Mouse (Mus musculus) G1E (cell line): ENCODE measurements around the gene Hoxb2. TPM values are rescaled to one million over a fixed set of nuclear protein-coding genes. Genes with fewer than 3 reads are reported as not detected.

Source experiments
- ATAC-seq: 2 replicates; pipeline ENCODE4 v1.8.0; 2016; ENCODE audit warnings: mild to moderate bottlenecking; ENCODE audit not compliant: insufficient number of reproducible peaks, poor library complexity, low FRiP score, severe bottlenecking; ENCODE audit errors: extremely low read depth
- DNase-seq: peaks from one replicate; pipeline ENCODE4 v3.0.0; 2012; ENCODE audit warnings: low spot score
- H3K27me3 ChIP-seq: 2 replicates; pipeline ENCODE4 v1.6.1; 2012; ENCODE audit warnings: mild to moderate bottlenecking, low read length, inconsistent platforms; ENCODE audit not compliant: insufficient read depth
- H3K36me3 ChIP-seq: replicated peaks from 2 replicates; pipeline ENCODE3; 2012; ENCODE audit warnings: mild to moderate bottlenecking, inconsistent platforms
- H3K4me1 ChIP-seq: 2 replicates; pipeline ENCODE4 v1.6.1; 2012; ENCODE audit warnings: low read depth, low read length, inconsistent platforms, mixed read lengths; ENCODE audit not compliant: insufficient read depth
- H3K4me3 ChIP-seq: 2 replicates; pipeline ENCODE4 v1.5.1; 2012; ENCODE audit warnings: low read depth, mild to moderate bottlenecking, inconsistent platforms, low read length, moderate library complexity, mixed read lengths
- H3K9me3 ChIP-seq: replicated peaks from 2 replicates; pipeline ENCODE4 v1.6.1; 2012; ENCODE audit warnings: inconsistent platforms
- CTCF ChIP-seq: IDR thresholded peaks from 2 replicates; pipeline ENCODE4 v1.5.1; 2012; ENCODE audit warnings: low read depth, low read length, inconsistent platforms, mixed read lengths
- GATA1 ChIP-seq: IDR thresholded peaks from 2 replicates; pipeline ENCODE4 v1.6.1; 2012; ENCODE audit warnings: borderline replicate concordance, low read length, inconsistent platforms, mixed read lengths
- GATA2 ChIP-seq: IDR thresholded peaks from 2 replicates; pipeline ENCODE4 v1.6.1; 2012; ENCODE audit warnings: low read depth, low read length, inconsistent platforms, borderline replicate concordance
- POLR2AphosphoS5 ChIP-seq: IDR thresholded peaks from 2 replicates; pipeline ENCODE4 v1.6.1; 2012; ENCODE audit warnings: low read depth, low read length, inconsistent platforms; ENCODE audit not compliant: insufficient replicate concordance
- TAL1 ChIP-seq: conservative IDR thresholded peaks from 2 replicates; pipeline ENCODE4 v1.6.1; 2012; ENCODE audit warnings: low read depth, low read length, inconsistent platforms, mixed read lengths
- polyA plus RNA-seq: library from polyadenylated mRNA; stranded (reverse); fragments of >175 nt; gene quantifications from 2 replicates; pipeline ENCODE4 v1.2.3, GENCODE M21; 2012
- total RNA-seq, 2 experiments: library from RNA; stranded (forward) in 1 of 2; stranded (reverse) in 1 of 2; fragments of 200-1000 nt in 1 of 2; fragments of >200 nt in 1 of 2; fragmentation: Nextera tagmentation in 1 of 2; gene quantifications; 2 replicates each; pipeline ENCODE4 v1.2.3; 2014 to 2017

Hoxb2 gene
- total and polyA plus RNA-seq, 3 experiments: 0.11 TPM; not detected in 2

DNA sequence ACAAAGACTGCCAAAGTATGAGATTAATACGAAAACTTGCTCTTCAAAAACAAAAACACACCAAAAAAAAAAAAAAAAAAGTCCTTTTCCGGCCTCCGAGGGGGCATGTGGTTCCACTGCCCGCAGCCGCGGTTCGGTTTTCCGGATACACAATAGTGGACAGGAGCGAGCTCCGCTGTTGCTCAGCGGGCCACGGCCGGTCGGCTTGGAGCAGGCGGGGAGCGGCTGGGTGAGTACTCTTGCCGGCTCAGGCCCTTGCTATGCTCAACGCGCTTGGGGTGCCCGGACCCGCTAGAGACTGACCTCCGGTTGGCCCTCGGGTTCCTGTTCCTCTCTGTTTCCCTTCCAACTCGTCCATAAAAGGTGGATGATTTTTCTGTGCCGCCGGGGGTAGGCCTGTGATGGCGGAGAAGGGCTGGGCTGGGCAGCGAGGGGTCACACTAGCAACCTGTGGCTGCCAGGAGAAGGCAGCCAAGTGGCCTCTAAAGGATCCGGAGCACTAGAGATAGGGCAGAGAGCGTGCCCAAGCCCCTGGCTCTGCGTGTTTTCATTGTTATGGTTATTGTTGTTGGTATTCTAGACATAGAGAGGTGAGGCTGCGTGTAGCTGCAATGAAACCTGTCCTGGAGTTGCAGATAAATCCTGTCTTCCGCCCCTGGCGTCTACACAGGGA is 35.5 kb upstream of the Hoxb2 start:
- Histone ChIP-seq H3K36me3 (no peaks in the 10 kb centered on the region), H3K27me3 (peaks cover 57% of the 10 kb centered on the region), H3K4me3 (no peak overlapping the region), H3K4me1 (peaks cover 2% of the 10 kb centered on the region; the same call in 1 of the 2 replicates), H3K9me3 (no peaks in the 10 kb centered on the region)
- DNase-seq (no peak), ATAC-seq (no peak)
- TF ChIP-seq TAL1 (no peak), GATA2 (no peak), GATA1 (no peak), POLR2AphosphoS5 (no peak), CTCF (no peak)

DNA sequence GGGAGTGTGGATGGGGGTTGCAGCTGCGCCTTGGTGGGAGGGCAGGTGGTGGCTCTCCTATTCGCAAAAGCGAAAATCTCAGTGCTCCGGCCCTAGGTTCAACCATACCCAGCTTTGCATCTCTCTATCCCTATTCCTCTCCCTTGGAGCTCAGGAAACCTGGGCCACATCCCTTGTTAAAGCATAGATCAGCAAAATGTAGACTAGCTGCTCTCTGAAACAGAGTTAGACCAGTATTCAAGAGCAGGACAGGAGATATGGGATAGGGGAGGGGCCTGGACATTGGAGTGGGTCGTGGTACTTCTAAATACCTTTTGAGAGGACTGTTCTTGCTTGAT is 35.0 kb upstream of the Hoxb2 start:
- Histone ChIP-seq H3K36me3 (no peaks in the 10 kb centered on the region), H3K4me1 (peaks cover 2% of the 10 kb centered on the region; the same call in 1 of the 2 replicates), H3K9me3 (no peaks in the 10 kb centered on the region), H3K4me3 (no peak overlapping the region), H3K27me3 (peaks cover 58% of the 10 kb centered on the region)
- DNase-seq (no peak), ATAC-seq (no peak)
- no peak for TF ChIP-seq GATA2
- no peak for TF ChIP-seq GATA1
- no peak for TF ChIP-seq POLR2AphosphoS5
- TF ChIP-seq CTCF: no peak
- TF ChIP-seq TAL1: no peak

DNA sequence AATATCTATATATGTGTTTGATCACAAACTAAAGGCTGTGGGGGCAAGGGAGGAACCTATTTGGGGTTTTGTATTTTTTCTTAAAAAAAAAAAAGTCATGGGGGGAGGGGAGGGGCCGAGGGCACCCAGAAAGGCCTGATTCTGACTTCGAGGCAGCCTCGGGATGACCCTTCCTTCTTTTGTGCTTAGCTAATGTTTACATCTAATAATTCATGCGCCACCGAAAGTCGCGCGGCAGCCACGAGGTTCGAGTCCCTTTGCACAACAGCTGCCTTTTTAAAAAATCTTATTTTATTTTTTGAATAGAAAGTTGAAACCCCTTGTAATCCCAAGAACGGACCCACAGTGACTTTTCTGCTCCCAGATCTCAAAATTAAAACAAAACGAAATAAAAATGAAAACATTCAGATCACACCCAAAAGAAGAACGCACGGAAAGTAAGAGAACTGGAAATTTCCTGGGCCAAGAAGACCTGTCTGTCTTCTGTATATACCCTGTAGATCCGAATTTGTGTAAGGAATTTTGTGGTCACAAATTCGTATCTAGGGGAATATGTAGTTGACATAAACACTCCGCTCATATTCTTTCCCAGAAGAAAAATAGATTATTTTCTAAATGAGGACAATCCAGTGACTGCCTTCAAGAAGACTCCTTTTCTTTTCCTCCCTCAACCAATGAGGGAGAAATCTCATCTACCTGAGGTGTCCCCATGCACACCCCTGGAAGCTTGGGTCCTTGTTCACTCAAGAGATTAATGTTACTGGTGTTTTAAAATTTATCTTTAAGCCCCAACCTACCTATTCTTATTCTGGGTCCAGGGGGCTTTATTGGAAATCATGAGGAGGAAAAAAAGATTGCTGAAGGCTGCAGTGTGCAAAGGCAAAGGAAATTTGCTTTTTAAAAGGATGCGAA is 33.4 kb upstream of the Hoxb2 start:
- DNase-seq (no peak), ATAC-seq (no peak)
- TF ChIP-seq TAL1 (no peak), GATA1 (no peak)
- Histone ChIP-seq H3K4me1 (no peaks in the 10 kb centered on the region), H3K4me3 (no peak overlapping the region), H3K9me3 (no peaks in the 10 kb centered on the region), H3K36me3 (no peaks in the 10 kb centered on the region), H3K27me3 (peaks cover 52% of the 10 kb centered on the region)

DNA sequence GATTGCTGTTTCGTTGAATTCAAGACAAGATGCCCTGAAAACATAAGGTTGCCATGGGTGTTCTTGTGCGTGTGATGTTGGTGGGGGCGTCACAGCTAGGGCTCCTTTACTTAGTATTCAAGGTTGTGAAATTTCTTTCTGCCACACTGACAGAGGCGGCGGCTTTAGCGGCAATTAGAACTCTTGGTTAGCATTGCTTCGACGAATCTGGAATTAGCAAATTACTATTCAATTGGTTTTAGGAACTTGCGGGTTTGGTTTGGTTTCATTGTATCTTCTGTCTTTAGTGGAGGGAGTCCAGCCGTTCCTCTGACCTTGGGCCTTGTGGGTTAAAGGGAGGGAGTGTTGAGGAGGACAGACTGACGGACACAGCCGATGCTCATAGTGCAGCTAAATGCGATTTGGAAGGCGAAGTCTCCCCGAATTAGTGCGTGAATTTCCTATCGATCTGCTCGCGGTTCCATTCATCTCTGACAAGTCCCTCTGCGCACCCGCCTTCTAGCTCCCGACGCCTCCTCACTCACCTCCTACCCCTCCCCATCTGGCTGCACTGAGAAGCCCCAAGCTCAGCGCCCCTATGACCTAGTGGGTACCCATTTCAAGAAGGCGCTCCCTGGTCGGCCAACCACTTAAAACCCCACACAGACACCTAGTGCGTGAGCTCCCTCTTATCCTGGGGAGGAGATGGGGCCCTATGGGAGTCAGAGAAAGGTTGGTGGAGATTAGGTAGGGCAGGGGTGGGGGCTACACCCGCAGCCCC is 32.5 kb upstream of the Hoxb2 start, which contains the start of gene Hoxb4:
Hoxb4 (plus strand) TSS at position 660 of the 760 bp plus-strand sequence.
- Histone ChIP-seq H3K27me3 (peaks cover 50% of the 10 kb centered on the region), H3K4me1 (no peaks in the 10 kb centered on the region), H3K9me3 (no peaks in the 10 kb centered on the region), H3K4me3 (no peak within 1 kb of the TSS), H3K36me3 (no peaks in the 10 kb centered on the region)
- ATAC-seq: no peak
- no peak for DNase-seq
- no peak for TF ChIP-seq TAL1
- no peak for TF ChIP-seq CTCF
- TF ChIP-seq POLR2AphosphoS5: no peak
- no peak for TF ChIP-seq GATA2
- TF ChIP-seq GATA1: no peak

DNA sequence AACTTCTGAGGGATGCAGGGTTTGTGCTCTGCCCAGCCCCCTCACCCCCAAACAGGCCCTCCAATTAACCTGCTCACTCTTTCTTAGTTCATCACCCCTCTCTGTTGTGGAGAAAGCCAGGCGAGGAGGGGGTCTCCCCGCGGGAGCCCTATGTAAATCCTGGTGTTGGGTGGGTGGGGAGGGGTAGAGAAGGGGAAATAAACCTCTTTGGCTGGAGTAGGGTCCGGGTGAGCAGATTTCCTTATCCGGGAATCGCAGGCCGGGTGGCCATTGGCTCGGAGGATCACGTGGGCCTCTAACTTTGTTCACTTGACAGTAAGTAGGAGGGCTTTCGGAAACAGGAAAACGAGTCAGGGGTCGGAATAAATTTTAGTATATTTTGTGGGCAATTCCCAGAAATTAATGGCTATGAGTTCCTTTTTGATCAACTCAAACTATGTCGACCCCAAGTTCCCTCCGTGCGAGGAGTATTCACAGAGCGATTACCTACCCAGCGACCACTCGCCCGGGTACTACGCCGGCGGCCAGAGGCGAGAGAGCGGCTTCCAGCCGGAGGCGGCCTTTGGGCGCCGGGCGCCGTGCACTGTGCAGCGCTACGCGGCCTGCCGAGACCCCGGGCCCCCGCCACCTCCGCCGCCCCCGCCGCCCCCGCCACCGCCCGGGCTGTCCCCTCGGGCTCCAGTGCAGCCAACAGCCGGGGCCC is 31.8 kb upstream of the Hoxb2 start:
- ATAC-seq (no peak), DNase-seq (no peak)
- H3K27me3 ChIP-seq: peaks cover 50% of the 10 kb centered on the region
- no peaks in the 10 kb centered on the region for H3K9me3 ChIP-seq
- no peak overlapping the region for H3K4me3 ChIP-seq
- no peak for TF ChIP-seq CTCF
- H3K4me1 ChIP-seq: no peaks in the 10 kb centered on the region
- no peaks in the 10 kb centered on the region for H3K36me3 ChIP-seq
